Mouse (Mus musculus): ENCODE results near the gene Cntn3. TPM values are rescaled to one million over a fixed set of nuclear protein-coding genes. Genes with fewer than 3 reads are reported as not detected.

The Cntn3 gene
- polyA plus RNA-seq, 1 experiment from 2014 or later, result 0.78 TPM

GRCm38 (mm10) chr6:102564011-102564731, 8.7 kb downstream of the Cntn3 start:
- Histone ChIP-seq H3K4me1 (replicated peaks; ENCODE audit: control insufficient read depth, insufficient read depth, low read length) (no peaks in the 10 kb centered on the region; the same call in 1 of the 2 replicates), H3K27me3 (replicated peaks; ENCODE audit: control insufficient read depth, insufficient read depth, low read length) (peaks cover 10% of the 10 kb centered on the region; the same call in 1 of the 2 replicates), H3K4me3 (ENCODE audit: low read depth, low read length) (peak overlapping the region; percentile 55), H3K9ac (ENCODE audit: low read depth, low read length) (peak overlapping the region; percentile 60), H3K9me3 (ENCODE audit: control insufficient read depth, low read length) (no peaks in the 10 kb centered on the region), H3K27ac (ENCODE audit: low read depth, low read length) (no peak overlapping the region), H3K4me2 (peak overlapping the region; percentile 78), H3K36me3 (ENCODE audit: control insufficient read depth, insufficient read depth, low read length) (no peaks in the 10 kb centered on the region)
- peak; percentile 75 for DNase-seq (ENCODE audit: low spot score)
- 1% methylated on average over 40 of the region's 63 CpGs for WGBS
- ATAC-seq (replicated peaks; ENCODE audit: low FRiP score), result peak; percentile 97

GRCm38 (mm10) chr6:102563431-102563830, 9.5 kb downstream of the Cntn3 start:
- DNase-seq (ENCODE audit: low spot score), result no peak
- no peak overlapping the region for H3K9ac ChIP-seq (ENCODE audit: low read depth, low read length)

GRCm38 (mm10) chr6:102557521-102557920, 15.4 kb downstream of the Cntn3 start:
- no peaks in the 10 kb centered on the region for H3K9me3 ChIP-seq (ENCODE audit: control insufficient read depth, low read length)
- 77% methylated on average over 3 of the region's 3 CpGs for WGBS
- ATAC-seq (replicated peaks; ENCODE audit: low FRiP score) (no peak; the same call in 1 of the 2 replicates), DNase-seq (ENCODE audit: low spot score) (no peak)
- H3K4me2 ChIP-seq, result no peak overlapping the region
- peaks cover 8% of the 10 kb centered on the region for H3K4me1 ChIP-seq (replicated peaks; ENCODE audit: control insufficient read depth, insufficient read depth, low read length)
- H3K36me3 ChIP-seq (ENCODE audit: control insufficient read depth, insufficient read depth, low read length), result no peaks in the 10 kb centered on the region
- H3K27me3 ChIP-seq (replicated peaks; ENCODE audit: control insufficient read depth, insufficient read depth, low read length), result no peaks in the 10 kb centered on the region
- H3K4me3 ChIP-seq (ENCODE audit: low read depth, low read length), result no peak overlapping the region
- H3K9ac ChIP-seq (ENCODE audit: low read depth, low read length), result no peak overlapping the region
- no peak overlapping the region for H3K27ac ChIP-seq (ENCODE audit: low read depth, low read length)

More at GRCm38 (mm10) chr6:102563431-102563830, 9.5 kb downstream of the Cntn3 start:
- H3K36me3 ChIP-seq (ENCODE audit: control insufficient read depth, insufficient read depth, low read length), result no peaks in the 10 kb centered on the region
- peak overlapping the region; percentile 55 for H3K4me3 ChIP-seq (ENCODE audit: low read depth, low read length)
- H3K4me1 ChIP-seq (replicated peaks; ENCODE audit: control insufficient read depth, insufficient read depth, low read length), result no peaks in the 10 kb centered on the region; the same call in 1 of the 2 replicates
- ATAC-seq (replicated peaks; ENCODE audit: low FRiP score), result no peak
- peaks cover 10% of the 10 kb centered on the region; the same call in 1 of the 2 replicates for H3K27me3 ChIP-seq (replicated peaks; ENCODE audit: control insufficient read depth, insufficient read depth, low read length)
- H3K4me2 ChIP-seq, result peak overlapping the region; percentile 78
- 23% methylated on average over 7 of the region's 7 CpGs for WGBS
- no peak overlapping the region for H3K27ac ChIP-seq (ENCODE audit: low read depth, low read length)
- no peaks in the 10 kb centered on the region for H3K9me3 ChIP-seq (ENCODE audit: control insufficient read depth, low read length)

GRCm38 (mm10) chr6:102556497-102556896, 16.4 kb downstream of the Cntn3 start:
- DNase-seq (ENCODE audit: low spot score) (no peak), ATAC-seq (replicated peaks; ENCODE audit: low FRiP score) (peak; percentile 99)
- Histone ChIP-seq H3K4me1 (replicated peaks; ENCODE audit: control insufficient read depth, insufficient read depth, low read length) (peaks cover 8% of the 10 kb centered on the region), H3K9ac (ENCODE audit: low read depth, low read length) (no peak overlapping the region), H3K9me3 (ENCODE audit: control insufficient read depth, low read length) (no peaks in the 10 kb centered on the region), H3K27ac (ENCODE audit: low read depth, low read length) (no peak overlapping the region), H3K4me3 (ENCODE audit: low read depth, low read length) (no peak overlapping the region), H3K27me3 (replicated peaks; ENCODE audit: control insufficient read depth, insufficient read depth, low read length) (no peaks in the 10 kb centered on the region), H3K36me3 (ENCODE audit: control insufficient read depth, insufficient read depth, low read length) (no peaks in the 10 kb centered on the region), H3K4me2 (peak overlapping the region; percentile 50)
- WGBS, result 26% methylated on average over 3 of the region's 3 CpGs

GRCm38 (mm10) chr6:102555814-102556437, 17.0 kb downstream of the Cntn3 start:
- ATAC-seq (replicated peaks; ENCODE audit: low FRiP score) (no peak), DNase-seq (ENCODE audit: low spot score) (no peak)
- 71% methylated on average over 4 of the region's 4 CpGs for WGBS
- no peak overlapping the region for H3K27ac ChIP-seq (ENCODE audit: low read depth, low read length)
- no peak overlapping the region for H3K9ac ChIP-seq (ENCODE audit: low read depth, low read length)
- H3K4me1 ChIP-seq (replicated peaks; ENCODE audit: control insufficient read depth, insufficient read depth, low read length), result peaks cover 8% of the 10 kb centered on the region
- no peaks in the 10 kb centered on the region for H3K9me3 ChIP-seq (ENCODE audit: control insufficient read depth, low read length)
- no peak overlapping the region for H3K4me3 ChIP-seq (ENCODE audit: low read depth, low read length)
- H3K27me3 ChIP-seq (replicated peaks; ENCODE audit: control insufficient read depth, insufficient read depth, low read length), result no peaks in the 10 kb centered on the region
- peak overlapping the region; percentile 10; the same call in 1 of the 2 replicates for H3K4me2 ChIP-seq
- no peaks in the 10 kb centered on the region for H3K36me3 ChIP-seq (ENCODE audit: control insufficient read depth, insufficient read depth, low read length)

GRCm38 (mm10) chr6:102555067-102555657, 17.7 kb downstream of the Cntn3 start:
- WGBS, result 89% methylated on average over 3 of the region's 3 CpGs
- no peak for ATAC-seq (replicated peaks; ENCODE audit: low FRiP score)
- no peak overlapping the region for H3K27ac ChIP-seq (ENCODE audit: low read depth, low read length)

GRCm38 (mm10) chr6:102541633-102542412, 31.1 kb downstream of the Cntn3 start:
- DNase-seq (ENCODE audit: low spot score) (no peak), ATAC-seq (replicated peaks; ENCODE audit: low FRiP score) (no peak)
- WGBS, result 76% methylated on average over 7 of the region's 7 CpGs
- Histone ChIP-seq H3K4me1 (replicated peaks; ENCODE audit: control insufficient read depth, insufficient read depth, low read length) (no peaks in the 10 kb centered on the region), H3K9me3 (ENCODE audit: control insufficient read depth, low read length) (no peaks in the 10 kb centered on the region), H3K9ac (ENCODE audit: low read depth, low read length) (no peak overlapping the region), H3K27ac (ENCODE audit: low read depth, low read length) (no peak overlapping the region), H3K4me2 (no peak overlapping the region), H3K4me3 (ENCODE audit: low read depth, low read length) (no peak overlapping the region), H3K36me3 (ENCODE audit: control insufficient read depth, insufficient read depth, low read length) (no peaks in the 10 kb centered on the region), H3K27me3 (replicated peaks; ENCODE audit: control insufficient read depth, insufficient read depth, low read length) (no peaks in the 10 kb centered on the region)

More at GRCm38 (mm10) chr6:102555067-102555657, 17.7 kb downstream of the Cntn3 start:
- peaks cover 8% of the 10 kb centered on the region for H3K4me1 ChIP-seq (replicated peaks; ENCODE audit: control insufficient read depth, insufficient read depth, low read length)
- H3K4me2 ChIP-seq, result no peak overlapping the region
- H3K4me3 ChIP-seq (ENCODE audit: low read depth, low read length), result no peak overlapping the region
- H3K36me3 ChIP-seq (ENCODE audit: control insufficient read depth, insufficient read depth, low read length), result no peaks in the 10 kb centered on the region
- no peak overlapping the region for H3K9ac ChIP-seq (ENCODE audit: low read depth, low read length)
- DNase-seq (ENCODE audit: low spot score), result no peak
- no peaks in the 10 kb centered on the region for H3K27me3 ChIP-seq (replicated peaks; ENCODE audit: control insufficient read depth, insufficient read depth, low read length)
- no peaks in the 10 kb centered on the region for H3K9me3 ChIP-seq (ENCODE audit: control insufficient read depth, low read length)

- H3K4me2 ChIP-seq, result no peak overlapping the region
- no peak overlapping the region for H3K27ac ChIP-seq (ENCODE audit: low read depth, low read length)
- no peak overlapping the region for H3K9ac ChIP-seq (ENCODE audit: low read depth, low read length)
- no peaks in the 10 kb centered on the region for H3K9me3 ChIP-seq (ENCODE audit: control insufficient read depth, low read length)
- H3K27me3 ChIP-seq (replicated peaks; ENCODE audit: control insufficient read depth, insufficient read depth, low read length), result no peaks in the 10 kb centered on the region
- H3K4me3 ChIP-seq (ENCODE audit: low read depth, low read length), result no peak overlapping the region
- no peaks in the 10 kb centered on the region for H3K4me1 ChIP-seq (replicated peaks; ENCODE audit: control insufficient read depth, insufficient read depth, low read length)
- H3K36me3 ChIP-seq (ENCODE audit: control insufficient read depth, insufficient read depth, low read length), result no peaks in the 10 kb centered on the region
- 57% methylated on average over 4 of the region's 4 CpGs for WGBS
- ATAC-seq (replicated peaks; ENCODE audit: low FRiP score) (peak; percentile 75), DNase-seq (ENCODE audit: low spot score) (no peak)
Observed at GRCm38 (mm10) chr6:102535599-102535998, 37.3 kb downstream of the Cntn3 start.
